Mouse (Mus musculus) heart, adult 2 months (tissue): ENCODE measurements at regions not wholly inside any gene's neighbourhood (a gene's known extent, or its start where the extent isn't known, plus 50 kb on each side); places are given as distances from the start of the nearest gene placed in this dataset.

ENCODE experiments used
- DNase-seq, 2 experiments: peaks; one replicate each; pipeline ENCODE4 v3.0.0; 2021
- H3K27ac ChIP-seq: fragments of 200-600 bp; 2 replicates; pipeline ENCODE4 v1.8.1; 2022
- H3K27me3 ChIP-seq: fragments of 200-500 bp; 2 replicates; pipeline ENCODE4 v1.6.1; 2012; ENCODE audit warnings: mild to moderate bottlenecking, low read length, inconsistent platforms, mixed read lengths; ENCODE audit not compliant: control insufficient read depth, insufficient read depth
- H3K36me3 ChIP-seq: fragments of 200-500 bp; 2 replicates; pipeline ENCODE4 v1.6.1; 2012; ENCODE audit warnings: low read length, inconsistent platforms; ENCODE audit not compliant: control insufficient read depth, insufficient read depth
- H3K4me1 ChIP-seq: fragments of 200-500 bp; 2 replicates; pipeline ENCODE4 v1.6.1; 2011; ENCODE audit warnings: low read length; ENCODE audit not compliant: control insufficient read depth, insufficient read depth
- H3K4me3 ChIP-seq: fragments of 200-600 bp; 2 replicates; pipeline ENCODE4 v1.8.1; 2022
- H3K79me2 ChIP-seq: fragments of 200-500 bp; replicated peaks from 2 replicates; pipeline ENCODE4 v1.6.1; 2012; ENCODE audit warnings: mild to moderate bottlenecking, inconsistent platforms, low read length, moderate library complexity, mixed read lengths; ENCODE audit not compliant: control insufficient read depth, insufficient read depth
- H3K9ac ChIP-seq: fragments of 200-500 bp; 2 replicates; pipeline ENCODE4 v1.6.1; 2012; ENCODE audit warnings: low read depth, mild to moderate bottlenecking, control low read depth, inconsistent platforms, low read length, mixed read lengths
- CTCF ChIP-seq: fragments of 200-600 bp; IDR thresholded peaks from 2 replicates; pipeline ENCODE4 v1.8.1; 2022; ENCODE audit warnings: antibody characterized with exemption, mild to moderate bottlenecking, moderate library complexity
- EP300 ChIP-seq: fragments of 200-500 bp; IDR thresholded peaks from 2 replicates; pipeline ENCODE4 v1.6.1; 2011; ENCODE audit warnings: low read depth, low read length, control low read depth; ENCODE audit not compliant: insufficient read depth
- POLR2A ChIP-seq: fragments of 200-500 bp; IDR thresholded peaks from 2 replicates; pipeline ENCODE4 v1.6.1; 2011; ENCODE audit warnings: mild to moderate bottlenecking, low read depth, low read length, control low read depth; ENCODE audit not compliant: insufficient read depth
- WGBS: fragments of 180-500 bp; shearing (Covaris S2); methylation state at CpG from one replicate; pipeline ENCODE4 v1.1.7; 2018; 5-methylcytosine and 5-hydroxymethylcytosine counted together
- intact Hi-C: fragments of 180-260 bp; cut with DNase I; formaldehyde crosslinking; loops from one replicate; pipeline ENCODE4 v1.15.1; 2025

DNA sequence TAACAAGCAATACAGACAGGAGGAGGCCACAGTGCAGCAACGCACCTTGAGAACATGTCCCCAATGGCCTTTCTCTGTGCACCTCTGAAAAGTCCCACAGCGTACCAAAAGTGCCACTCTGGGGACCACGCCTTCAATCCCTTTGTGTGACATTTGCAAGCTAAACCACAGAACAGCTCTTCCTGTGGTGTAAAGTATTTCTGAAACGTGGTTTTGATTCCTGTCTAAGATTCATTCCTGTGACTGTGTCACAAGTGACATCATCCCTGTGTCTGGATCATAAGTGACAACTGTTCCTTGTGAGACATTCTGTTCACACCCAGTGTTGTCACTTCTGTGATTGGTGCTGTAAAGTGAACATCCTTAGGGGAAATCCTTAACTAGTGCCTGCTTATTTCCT, 251.6 kb upstream of the Bmper start:
- TF ChIP-seq EP300: no peak
- Histone ChIP-seq H3K4me3 (no peak overlapping the region), H3K27me3 (no peaks in the 10 kb centered on the region), H3K4me1 (no peaks in the 10 kb centered on the region), H3K9ac (no peak overlapping the region), H3K36me3 (no peaks in the 10 kb centered on the region), H3K27ac (no peak overlapping the region), H3K79me2 (no peaks in the 10 kb centered on the region)
- DNase-seq: no peak
- WGBS: 85% methylated on average over 4 of the region's 4 CpGs
- intact Hi-C loops: no loop called here

DNA sequence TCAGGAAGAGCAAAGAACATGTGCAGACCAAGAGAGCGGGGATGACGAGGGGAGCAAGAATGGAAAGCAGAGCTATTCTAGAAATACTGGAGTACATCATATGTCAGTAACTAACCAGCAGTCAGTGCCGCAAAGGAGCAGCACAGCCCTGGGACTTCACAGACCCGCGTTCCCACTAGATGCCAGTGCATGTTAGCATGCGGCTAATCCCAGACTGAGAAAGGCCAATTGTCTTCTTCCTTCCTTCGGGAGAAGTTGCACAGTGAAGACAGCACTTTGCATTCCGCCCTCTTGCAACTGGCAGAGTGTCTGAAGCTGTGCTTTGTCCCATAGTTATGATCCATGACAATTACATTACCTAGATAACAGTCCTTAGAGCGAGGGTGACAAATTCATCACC, 246.1 kb upstream of the Bmper start:
- 60% methylated on average over 9 of the region's 9 CpGs for WGBS
- Histone ChIP-seq H3K4me3 (no peak overlapping the region), H3K9ac (no peak overlapping the region), H3K36me3 (no peaks in the 10 kb centered on the region), H3K27me3 (no peaks in the 10 kb centered on the region), H3K4me1 (no peaks in the 10 kb centered on the region; the same call in 1 of the 2 replicates), H3K27ac (no peak overlapping the region), H3K79me2 (no peaks in the 10 kb centered on the region)
- DNase-seq: no peak
- TF ChIP-seq POLR2A: no peak
- no peak for TF ChIP-seq EP300
- no peak for TF ChIP-seq CTCF
- intact Hi-C loops: no loop called here

DNA sequence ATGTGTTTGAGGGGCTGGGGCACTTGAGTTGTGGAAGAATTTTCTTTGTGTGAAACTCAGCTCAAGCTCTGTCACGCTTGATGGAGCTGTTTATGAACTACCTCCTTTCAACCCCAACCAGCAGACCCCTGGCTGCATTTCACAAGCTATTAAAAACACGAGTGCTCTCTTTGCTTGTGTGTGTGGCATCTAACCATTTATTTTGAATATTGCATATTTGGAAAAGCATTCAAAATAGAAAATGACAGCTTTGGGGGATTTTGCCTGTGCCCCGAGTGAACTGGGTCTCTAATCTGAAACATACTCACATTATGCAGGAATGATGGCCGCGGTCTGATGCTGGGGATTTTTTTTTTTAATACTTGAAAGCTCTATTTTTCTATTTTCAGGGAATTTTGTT, 243.2 kb upstream of the Bmper start:
- Histone ChIP-seq H3K4me1 (no peaks in the 10 kb centered on the region; the same call in 1 of the 2 replicates), H3K27ac (no peak overlapping the region), H3K4me3 (no peak overlapping the region), H3K79me2 (no peaks in the 10 kb centered on the region), H3K27me3 (no peaks in the 10 kb centered on the region), H3K9ac (no peak overlapping the region), H3K36me3 (no peaks in the 10 kb centered on the region)
- 82% methylated on average over 5 of the region's 5 CpGs for WGBS
- intact Hi-C loops: no loop called here
- DNase-seq: no peak
- no peak for TF ChIP-seq CTCF
- no peak for TF ChIP-seq POLR2A
- no peak for TF ChIP-seq EP300

DNA sequence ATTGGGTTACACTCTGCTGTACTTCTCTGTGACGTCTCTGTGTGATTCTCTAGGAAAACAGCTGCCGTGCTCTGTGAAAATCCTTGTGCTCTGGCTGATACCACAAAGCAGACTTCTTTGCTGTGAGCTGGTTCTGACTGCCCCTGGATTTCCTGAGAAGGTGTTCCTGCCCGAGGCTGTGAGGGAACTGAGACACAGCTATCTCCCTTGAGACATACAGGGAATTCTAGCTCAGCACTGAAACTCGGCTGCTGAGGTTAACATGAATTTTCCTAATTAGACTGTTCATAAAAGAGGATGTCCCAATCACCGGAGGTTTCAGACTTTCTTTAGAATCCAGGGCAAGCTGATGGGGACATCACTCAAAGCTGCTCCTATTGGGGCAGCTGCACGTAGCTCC, 233.4 kb upstream of the Bmper start:
- WGBS: 73% methylated on average over 6 of the region's 6 CpGs
- Histone ChIP-seq H3K27me3 (no peaks in the 10 kb centered on the region), H3K4me1 (peaks cover 1% of the 10 kb centered on the region; the same call in 1 of the 2 replicates), H3K79me2 (no peaks in the 10 kb centered on the region), H3K9ac (no peak overlapping the region), H3K27ac (no peak overlapping the region), H3K36me3 (no peaks in the 10 kb centered on the region), H3K4me3 (no peak overlapping the region)
- intact Hi-C loops: no loop called here
- no peak for TF ChIP-seq POLR2A
- no peak for TF ChIP-seq CTCF
- DNase-seq: no peak

DNA sequence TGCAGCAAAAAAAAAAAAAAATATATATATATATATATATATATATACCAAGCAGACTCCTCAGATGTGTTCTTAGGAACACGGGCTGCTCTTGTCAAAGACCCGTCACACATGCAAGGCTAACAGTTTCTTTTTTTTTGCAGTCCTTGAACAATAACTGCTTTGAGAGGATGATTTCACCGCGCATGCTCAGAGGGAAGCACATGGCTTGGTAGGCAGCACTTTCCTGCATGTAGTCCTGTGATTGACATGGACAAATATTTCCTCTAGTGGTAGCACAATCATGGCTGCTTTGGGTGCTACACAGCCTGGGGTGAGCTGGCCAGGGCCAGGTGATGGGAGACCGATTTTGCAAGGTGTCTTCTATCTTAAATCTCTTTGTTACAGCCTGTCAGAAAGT, 229.3 kb upstream of the Bmper start:
- H3K27ac ChIP-seq: no peak overlapping the region
- no peaks in the 10 kb centered on the region for H3K79me2 ChIP-seq
- peaks cover 1% of the 10 kb centered on the region; the same call in 1 of the 2 replicates for H3K4me1 ChIP-seq
- H3K36me3 ChIP-seq: no peaks in the 10 kb centered on the region
- 85% methylated on average over 5 of the region's 5 CpGs for WGBS
- intact Hi-C loops: no loop called here
- DNase-seq: no peak
- no peak overlapping the region for H3K9ac ChIP-seq
- no peaks in the 10 kb centered on the region for H3K27me3 ChIP-seq
- no peak overlapping the region for H3K4me3 ChIP-seq
- TF ChIP-seq EP300 (no peak), CTCF (no peak), POLR2A (no peak)

DNA sequence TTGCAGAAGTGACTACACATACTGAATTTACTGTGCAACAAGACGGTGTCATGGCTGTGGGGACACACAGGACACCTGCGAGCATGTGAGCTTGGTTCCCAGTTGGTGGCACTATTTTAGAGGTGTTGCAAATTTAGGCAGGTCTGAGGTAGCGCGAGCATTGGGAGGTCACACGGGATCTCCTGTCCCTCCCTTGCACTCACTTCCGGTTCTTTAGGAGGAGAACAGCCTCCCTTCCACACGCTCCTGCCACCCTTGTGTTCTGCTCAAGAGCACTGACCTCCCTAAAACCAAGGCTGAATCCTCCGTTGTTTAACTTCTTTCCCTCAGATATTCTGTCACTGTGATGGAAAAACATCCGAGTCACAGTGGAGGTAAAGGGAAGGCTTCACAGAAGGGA, 227.3 kb upstream of the Bmper start:
- no peak for DNase-seq
- intact Hi-C loops: no loop called here
- Histone ChIP-seq H3K27me3 (no peaks in the 10 kb centered on the region), H3K27ac (no peak overlapping the region), H3K4me1 (peaks cover 1% of the 10 kb centered on the region; the same call in 1 of the 2 replicates), H3K79me2 (no peaks in the 10 kb centered on the region), H3K9ac (no peak overlapping the region), H3K36me3 (no peaks in the 10 kb centered on the region), H3K4me3 (no peak overlapping the region)
- 74% methylated on average over 9 of the region's 9 CpGs for WGBS
- no peak for TF ChIP-seq EP300
- TF ChIP-seq POLR2A: no peak
- no peak for TF ChIP-seq CTCF

DNA sequence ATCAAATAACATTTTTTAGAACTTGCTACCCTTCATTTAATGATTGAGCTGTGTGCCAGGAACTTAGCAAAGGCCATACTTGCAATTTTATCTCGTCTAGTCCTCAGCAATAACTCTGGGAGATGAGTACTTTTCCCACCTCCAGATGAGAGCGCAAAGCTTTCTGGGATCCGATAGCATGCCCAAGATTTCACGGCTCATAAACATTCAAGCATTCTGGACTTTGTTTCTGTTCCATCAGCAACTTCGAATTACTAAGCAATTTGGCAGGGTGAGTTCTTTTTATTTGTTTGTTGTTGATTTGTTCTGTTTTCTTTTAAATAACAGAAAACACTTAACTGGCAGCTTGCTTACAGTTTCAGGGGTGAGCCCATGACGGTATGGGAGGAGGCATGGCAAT, 224.6 kb upstream of the Bmper start:
- Histone ChIP-seq H3K36me3 (no peaks in the 10 kb centered on the region), H3K9ac (no peak overlapping the region), H3K79me2 (no peaks in the 10 kb centered on the region), H3K4me3 (no peak overlapping the region), H3K27me3 (no peaks in the 10 kb centered on the region), H3K27ac (no peak overlapping the region), H3K4me1 (no peaks in the 10 kb centered on the region)
- intact Hi-C loops: no loop called here
- 85% methylated on average over 6 of the region's 6 CpGs for WGBS
- no peak for DNase-seq
- no peak for TF ChIP-seq POLR2A
- TF ChIP-seq EP300: no peak
- no peak for TF ChIP-seq CTCF
